Mouse (Mus musculus): Measurements from ENCODE around the gene Pla2g4b. TPM values are rescaled to one million over a fixed set of nuclear protein-coding genes. Genes with fewer than 3 reads are reported as not detected.
A peak's percentile ranks its signal among the peaks of the same experiment; 100 is the strongest.

Gene Pla2g4b
- 1 to 10 TPM in 1 of 2 experiments, under 1 TPM in 1; 0.82 to 2.2 TPM for total RNA-seq (2021)
- long read RNA-seq, experiment 1, partial matches to known transcripts: 1 of 1 reads
- long read RNA-seq, experiment 1, other reads (novel, unspliced or antisense): 0 of 1 reads
- long read RNA-seq, experiment 2: 0 reads

DNA sequence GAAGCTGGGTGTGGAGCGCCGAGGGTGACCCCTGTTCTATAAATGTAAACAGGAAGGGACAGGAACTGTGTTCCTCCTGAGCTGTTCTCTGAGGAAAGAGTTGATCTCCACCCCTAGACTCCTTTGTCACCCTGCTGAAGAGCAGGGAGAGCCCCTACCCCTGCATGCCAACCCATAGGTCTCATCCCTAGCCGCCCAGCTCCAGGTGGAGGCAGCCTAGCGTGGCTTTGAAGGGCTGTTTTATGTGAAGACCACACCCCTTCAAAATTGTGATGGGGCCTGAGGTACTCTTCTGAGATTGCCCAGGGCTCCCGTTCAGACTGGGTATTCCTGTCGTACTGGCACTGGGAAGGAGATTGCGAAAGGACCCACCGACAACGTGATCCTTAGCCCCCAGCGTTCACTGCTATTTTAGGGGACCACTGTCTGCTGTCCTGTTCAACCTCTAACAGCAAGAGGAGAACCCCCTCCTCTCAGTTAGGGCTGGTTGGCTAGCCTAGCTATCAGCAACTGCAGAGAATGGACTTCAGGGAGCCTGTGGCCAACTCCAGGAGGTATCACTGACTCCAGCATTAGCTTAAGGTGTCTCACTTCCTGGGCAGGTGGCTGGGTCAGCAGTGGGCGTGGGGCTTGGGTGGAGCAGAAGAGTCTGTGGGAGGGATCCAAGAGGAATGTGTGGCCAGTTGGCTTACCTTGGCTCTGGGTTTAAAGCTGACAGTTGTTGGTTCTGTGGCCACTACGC, at the start of gene Pla2g4b:
TSS of gene Pla2g4b (plus strand) at position 692 of the 742 bp plus-strand sequence.
- no peak for DNase-seq

DNA sequence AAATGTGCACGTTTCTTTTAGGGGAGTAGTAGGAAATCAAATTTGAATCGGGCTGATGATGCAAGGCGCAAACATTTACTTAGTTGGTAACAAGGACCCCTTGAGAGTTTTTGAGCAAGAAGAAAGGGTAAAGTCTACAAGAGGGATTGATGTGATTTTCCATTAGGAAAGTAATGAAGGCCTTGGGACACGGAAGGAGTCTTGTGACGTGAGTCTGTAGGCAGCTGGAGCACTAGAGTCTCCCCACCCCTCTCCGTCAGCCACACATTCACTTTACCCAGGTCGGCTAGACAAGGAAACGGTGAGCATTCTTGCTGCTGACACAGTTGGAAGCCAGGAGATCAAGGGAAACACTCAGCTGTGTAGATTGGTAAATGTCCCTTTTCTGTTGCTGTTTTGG, 47.3 kb upstream of the Pla2g4b start:
- DNase-seq: no peak

DNA sequence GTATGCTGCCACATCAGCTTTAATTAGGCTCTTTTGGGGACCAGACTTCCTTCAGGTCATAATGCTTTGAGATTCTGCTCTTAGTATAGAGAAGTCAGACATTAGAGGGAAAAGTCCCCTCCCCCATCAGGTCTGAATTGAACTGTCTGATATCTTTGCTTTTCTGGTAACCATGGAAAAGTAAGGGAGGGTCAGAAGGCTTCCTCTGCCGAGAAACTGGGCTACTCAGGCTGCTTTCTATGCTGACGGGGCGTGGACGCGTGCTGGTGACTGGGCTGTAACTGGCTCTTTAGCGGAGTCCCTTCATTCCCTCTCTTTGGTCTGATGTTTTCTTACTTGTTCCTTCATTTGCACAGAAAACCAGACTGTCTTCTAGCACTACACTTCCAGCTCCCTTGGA, 46.8 kb upstream of the Pla2g4b start:
- DNase-seq: no peak

DNA sequence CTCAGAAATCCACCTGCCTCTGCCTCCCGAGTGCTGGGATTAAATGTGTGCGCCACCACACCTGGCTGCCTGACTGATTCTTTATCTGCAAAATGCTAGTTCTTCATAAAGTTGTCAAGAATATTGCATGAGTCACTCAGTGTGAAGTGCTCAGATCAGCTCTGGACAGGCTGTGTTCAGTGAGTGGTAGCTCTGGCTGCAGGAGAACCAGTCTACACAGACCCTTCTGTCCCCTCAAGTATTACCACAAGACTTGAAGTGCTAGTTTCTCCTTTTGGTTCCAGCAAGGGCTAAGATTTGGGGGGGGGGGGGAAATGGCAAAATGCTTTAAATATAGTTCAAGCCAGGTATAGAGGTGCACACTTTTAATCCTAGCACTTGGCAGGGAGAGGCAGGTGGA, 45.8 kb upstream of the Pla2g4b start:
- no peak for DNase-seq

DNA sequence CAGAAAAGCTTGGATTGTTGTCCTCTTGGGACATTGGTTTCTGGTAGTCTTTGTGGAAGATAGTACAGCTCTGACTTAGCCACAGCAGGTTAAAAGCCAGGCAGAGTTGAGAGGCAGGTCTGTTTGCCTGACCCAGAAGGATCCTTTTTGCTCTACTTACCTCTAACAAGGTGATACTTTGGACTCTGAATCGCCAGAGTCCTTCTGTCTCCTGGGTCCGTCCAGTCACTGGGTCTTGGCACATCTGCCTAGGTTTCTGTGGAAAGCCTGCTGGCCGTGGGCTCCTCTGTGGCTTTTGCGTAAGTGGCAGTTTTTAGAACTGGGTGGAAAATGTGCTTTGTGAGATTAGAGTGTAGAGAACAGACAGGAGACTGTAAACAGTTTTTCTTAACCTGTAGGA, 44.3 kb upstream of the Pla2g4b start:
- DNase-seq: no peak

DNA sequence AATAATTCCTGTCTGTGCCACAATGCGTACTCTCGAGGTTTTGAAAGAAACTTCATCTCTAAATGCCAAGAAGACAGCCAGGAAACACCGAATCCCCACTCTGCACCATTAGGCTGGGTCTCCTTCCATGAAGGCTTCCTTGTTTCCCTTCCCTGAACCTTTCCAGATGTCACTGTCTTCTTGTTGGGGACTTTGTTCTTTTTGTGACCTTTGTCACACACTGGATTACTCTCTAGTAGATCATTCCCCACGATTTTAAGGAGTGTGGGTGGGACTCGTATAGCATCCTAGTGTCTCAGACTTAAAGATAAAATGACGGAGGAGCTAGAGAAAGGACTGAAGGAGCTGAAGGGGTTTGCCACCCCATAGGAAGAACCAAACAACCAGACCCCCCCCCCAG, 42.3 kb upstream of the Pla2g4b start:
- no peak for DNase-seq

DNA sequence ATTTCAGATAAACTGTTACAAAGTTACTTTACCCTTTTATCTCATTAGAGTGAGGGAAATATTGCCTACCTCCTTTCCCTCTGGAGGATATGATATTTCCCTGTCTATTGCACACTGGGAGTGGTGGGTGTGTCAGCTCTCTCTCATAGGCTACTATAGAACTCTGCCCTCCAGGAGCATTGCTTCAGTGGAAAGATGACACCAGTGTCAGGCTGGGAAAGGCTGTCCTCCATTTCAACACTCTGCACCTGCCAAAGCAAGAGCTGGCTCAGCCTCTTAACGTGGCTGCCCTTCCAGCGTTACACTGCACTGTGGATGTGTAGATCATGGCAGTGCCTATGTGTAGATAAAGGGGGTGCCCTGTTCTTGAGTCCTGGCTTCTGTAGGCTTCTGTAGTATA, 40.9 kb upstream of the Pla2g4b start:
- DNase-seq: no peak

DNA sequence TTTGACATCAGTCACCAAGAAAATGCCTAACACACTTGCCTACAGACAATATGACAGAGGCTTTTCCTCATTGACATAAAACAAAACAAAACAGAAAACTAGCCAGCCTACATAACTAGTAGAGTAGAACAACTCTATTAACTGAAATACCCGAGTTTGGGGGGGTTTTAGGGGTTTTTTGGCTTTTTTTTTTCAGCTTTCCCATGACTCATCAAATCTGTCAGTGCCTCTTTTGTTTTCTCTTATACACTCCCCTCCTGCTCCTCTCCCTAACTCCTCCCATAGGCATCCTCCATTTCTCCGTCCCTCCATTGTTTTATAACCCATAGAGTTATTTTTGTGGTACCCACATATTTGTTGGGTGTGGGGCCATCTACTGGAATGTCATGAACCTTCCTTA, 39.7 kb upstream of the Pla2g4b start:
- DNase-seq: no peak

DNA sequence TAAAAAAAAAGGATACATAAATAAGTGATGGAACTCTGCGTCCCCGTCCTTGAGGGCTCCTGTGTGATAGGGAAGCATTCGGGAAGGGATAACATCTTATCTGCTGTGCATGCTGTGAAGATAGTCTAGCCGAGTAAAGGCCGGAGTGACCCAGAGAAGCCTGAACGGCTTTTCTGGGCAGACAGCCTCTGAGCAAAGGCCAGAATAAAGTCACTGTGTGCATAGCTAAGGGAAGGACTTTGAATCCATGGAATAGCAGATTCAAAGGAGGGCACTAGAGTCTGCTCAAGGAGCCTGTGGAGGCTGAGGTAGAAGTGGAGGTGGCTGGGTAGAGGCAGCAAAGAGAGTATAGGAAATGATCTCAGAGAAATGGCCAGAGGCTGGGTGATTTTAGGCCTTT, 38.4 kb upstream of the Pla2g4b start:
- DNase-seq: no peak

DNA sequence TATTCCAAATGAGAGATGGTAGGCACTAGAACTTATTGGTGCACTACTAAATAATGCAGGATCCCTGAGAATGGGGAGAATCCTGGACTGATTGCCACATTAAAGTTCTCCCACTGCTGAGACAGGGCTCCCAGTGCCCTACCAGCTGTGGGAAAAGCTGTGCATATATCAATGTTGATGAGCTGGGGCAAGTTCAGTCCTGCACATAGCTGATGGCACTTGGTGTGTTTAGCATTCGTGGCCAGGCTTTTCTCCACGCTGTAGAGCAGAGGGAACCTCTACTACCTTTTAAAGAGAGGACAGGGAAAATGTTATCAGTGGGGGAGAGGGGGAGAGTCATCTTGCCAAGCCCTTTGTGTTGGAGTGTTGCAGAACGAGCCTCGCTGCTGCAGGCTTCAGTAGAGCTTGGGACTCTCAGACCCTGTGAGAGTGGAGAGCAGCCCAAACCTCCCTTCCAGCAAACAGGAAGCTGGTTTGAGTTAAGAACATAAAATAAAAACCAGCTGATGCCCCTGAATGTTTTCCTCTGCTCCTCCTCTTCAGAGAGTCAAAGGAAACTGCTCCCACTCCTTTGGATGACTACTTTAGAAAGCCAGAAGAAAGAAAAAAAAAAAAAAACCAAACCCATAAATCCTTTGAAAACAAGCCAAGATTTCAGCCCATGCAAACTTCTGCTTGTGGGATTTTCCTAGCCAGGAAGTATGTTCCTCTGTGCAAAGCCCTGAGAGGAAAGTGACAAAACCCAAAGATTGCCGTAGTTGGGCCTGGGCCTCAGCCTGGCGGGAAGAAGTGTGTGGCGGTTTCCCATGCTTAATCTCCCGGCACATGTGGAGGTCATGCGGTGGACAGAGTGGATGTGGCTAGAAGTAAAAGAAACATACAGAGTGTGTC, 37.6 kb upstream of the Pla2g4b start:
- no peak for DNase-seq

DNA sequence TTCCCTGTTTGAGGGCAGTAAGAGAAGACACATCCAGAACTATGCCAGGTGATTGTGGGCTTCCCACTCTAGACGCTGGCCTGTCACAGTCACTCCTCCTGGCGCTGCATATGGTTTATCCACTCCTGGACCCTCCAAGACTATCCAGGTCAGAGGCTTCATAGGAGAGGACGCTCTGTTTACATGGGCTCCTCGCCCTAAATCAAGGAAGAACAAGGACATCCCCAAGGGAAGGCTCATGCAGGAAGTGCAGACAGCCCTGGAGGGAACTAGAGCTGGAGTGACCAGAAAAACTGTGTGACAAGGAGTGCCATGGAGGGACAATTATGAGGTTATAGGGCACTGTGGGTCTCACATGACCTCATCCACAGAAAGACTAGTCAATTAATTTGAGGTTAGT, 35.9 kb upstream of the Pla2g4b start:
- no peak for DNase-seq

DNA sequence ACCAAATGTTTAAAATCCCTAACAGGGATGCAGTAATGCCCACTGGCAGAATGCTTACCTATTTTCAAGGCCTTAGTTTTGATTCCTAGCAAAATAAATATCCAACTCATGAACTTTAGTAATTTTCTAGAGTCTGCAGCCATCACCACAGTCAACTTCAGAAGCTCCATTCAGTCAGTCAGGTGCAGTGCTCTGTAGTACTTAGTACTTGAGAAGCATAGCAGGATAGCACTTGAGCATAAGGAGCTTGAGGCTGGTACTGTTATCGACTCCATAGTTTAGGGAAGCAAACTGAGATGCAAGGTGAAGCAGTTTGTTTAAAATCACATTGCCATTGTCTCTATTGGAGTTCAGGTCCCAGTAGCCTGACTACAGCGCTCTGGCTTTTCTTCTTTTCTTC, 33.5 kb upstream of the Pla2g4b start:
- DNase-seq: no peak

DNA sequence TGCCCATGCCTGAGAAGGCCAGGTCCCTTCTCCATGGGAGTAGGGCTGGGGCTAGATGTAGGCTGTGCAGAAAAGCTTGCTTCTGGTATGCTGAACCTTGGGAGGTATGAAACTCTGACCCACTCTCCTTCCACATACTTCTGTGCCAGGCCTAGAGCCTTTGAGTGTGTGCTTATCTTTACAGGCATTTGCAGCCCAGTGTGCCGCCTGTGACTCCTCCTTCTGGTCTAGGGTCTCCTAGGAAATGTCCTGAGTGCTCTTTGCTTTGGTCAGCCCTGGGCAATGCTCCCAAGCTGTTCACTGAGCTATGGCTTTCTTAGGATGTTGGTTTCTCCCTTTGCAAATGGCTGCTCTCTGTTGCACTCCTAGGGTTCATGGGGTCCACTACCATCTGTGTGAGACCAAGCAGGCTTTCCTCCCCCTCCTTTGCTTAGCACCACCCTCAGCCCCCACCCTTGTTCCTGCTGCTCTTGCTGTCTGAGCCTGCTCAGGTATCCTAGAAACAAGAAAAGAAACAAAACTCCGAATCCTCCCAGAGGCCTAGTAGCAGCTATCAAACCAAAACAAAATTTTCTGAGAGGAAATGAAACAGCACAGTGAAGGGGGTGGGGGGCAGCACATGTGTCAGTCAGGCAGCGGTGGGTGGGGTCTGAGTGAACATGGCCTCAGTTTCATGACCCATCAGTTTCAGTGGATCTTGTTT, 32.2 kb upstream of the Pla2g4b start:
- no peak for DNase-seq

DNA sequence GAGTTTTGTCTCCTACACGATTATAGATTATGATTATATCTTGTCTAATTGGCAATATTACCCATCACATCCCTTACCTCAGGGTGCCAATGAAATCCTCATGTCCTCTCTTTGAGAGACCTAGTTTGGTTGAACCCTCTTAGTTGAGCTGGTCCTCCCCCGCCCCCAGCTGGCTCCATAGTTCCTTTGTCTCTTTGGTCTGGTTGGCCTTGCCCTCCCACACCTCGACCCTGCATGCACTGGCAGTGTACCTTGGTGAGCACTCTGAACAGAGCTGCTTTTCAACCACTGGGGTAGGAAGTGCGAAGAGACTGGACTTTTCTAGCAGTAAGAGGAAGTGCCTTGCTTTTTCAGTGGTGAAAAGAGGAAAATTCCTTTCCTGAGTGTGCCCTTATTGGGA, 31.3 kb upstream of the Pla2g4b start:
- no peak for DNase-seq

DNA sequence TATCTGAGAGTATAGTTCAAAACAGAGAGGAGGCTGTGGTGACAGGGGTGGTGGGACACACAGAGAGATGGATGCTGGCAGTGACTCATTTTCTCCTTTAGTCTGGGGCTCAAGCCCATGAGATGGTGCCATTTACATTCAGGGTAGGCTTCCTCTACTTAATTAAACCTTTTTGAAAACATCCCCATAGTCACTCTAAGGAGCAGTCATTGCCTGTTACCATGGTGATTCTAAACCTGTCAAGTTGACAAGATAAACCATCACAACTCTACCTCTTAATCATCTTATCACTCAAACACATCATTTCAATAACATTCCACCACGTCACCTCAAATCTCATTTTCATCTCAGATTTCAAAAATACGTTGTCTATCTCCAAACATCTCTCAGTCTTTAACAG, 29.2 kb upstream of the Pla2g4b start:
- no peak for DNase-seq

DNA sequence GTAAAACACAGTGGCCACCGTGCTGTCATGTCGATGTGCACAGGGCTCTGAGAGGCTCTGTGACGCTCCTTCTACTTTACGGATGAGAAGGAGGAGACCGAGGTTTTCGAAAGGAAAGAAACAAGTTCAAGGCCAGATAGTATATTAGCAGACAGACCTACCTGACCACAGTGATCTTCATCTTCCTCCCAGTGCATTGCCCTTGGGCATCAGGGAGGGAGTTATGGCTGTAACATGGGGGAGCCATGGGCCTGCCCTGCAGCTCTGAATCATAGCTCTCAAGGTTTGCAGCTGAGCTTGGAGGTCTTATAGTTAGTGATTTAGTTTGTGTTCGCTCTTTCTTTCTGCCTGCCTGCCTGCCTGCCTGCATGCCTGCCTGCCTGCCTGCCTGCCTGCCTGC, 26.5 kb upstream of the Pla2g4b start:
- DNase-seq: no peak

DNA sequence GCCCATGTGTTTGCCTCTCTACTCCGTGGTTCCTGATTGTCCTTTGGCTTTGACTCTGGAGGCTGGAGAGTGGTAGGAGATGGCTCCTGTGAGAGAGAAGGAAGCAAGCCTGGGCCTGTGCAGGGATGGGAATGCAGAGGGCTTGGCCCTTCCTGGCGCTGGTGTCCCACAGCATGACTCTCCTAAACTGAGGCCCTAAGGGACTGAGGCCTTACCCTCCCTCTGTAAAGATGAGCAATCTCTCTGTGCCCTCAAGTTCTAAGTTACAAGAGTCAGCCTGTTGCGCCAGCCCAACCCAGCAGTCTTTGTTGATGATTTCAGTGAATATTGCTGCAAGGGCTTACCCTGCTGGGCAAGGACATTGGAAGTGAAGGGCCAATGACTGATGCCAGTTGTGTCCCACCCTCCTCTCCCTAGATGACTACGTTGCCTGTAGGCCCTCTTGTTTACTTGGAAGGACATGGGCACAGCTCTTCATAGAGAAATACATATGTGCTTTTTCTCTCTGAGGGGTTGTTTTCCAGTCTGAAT, 25.5 kb upstream of the Pla2g4b start:
- DNase-seq: no peak

DNA sequence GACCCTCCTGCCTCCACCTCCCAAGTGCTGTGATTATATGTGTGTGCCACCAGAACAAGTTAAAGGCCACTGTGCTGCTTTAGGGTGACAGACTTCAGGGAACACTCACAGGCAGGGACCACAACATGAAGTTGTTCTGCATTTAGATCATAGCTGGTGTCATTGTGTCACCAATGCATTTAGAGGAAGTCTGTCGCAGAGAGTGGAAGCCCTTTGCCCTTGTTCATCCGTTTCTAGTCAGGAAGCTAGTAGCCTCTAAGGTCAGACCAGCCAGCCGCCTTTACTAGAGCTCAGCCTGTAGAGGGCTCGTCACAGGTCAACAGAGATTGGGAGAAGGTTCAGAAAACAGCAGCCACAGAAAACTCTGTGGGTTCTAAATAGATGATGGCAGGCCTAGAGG, 24.5 kb upstream of the Pla2g4b start:
- DNase-seq: no peak

DNA sequence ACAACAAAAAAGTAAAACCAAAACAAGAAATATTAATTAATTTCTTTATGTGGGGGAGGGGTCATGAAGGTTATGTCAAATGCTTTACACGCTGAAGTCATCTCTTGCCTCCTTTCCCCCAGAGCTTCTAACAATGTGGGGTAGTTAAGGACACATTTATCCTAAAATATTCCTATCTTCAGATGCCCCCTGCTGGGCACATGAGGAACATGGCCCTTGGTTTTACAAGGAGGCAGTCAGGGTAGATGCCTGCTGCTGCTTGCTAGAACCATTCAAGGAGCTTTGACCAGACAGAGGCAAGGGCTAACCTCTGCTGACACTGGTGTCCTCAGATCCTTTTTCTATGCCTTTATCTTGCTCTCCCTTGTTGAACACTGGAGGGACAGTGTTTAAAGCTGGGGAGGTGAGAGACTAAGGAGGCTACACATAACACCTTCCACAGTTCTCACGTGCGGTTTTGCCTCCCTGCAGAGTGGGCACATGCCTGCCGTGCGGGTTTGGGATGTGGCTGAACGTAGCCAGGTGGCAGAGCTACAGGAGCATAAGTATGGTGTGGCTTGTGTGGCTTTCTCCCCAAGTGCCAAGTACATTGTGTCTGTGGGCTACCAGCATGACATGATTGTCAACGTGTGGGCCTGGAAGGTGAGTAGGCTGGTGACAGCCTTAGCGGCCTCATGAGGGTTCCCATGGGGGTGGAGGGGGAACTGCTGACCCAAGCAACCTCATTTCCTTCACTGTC, 21.6 kb upstream of the Pla2g4b start:
- DNase-seq: peak; percentile 61

DNA sequence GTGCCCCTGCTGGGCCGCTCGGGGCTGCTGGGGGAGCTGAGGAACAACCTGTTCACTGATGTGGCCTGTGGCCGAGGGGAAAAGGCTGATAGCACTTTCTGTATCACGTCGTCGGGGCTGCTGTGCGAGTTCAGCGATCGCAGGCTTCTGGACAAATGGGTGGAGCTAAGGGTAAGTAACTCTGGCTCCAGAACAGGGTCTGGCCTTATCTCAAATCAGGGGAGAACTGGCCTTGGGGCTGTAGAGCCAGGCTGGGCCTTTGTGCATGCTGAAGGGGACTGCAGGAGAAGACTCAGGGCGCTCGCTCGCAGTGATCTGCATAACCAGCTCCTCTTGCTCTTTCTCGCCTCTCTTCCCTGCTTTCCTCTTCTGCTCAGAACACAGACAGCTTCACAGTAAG, 20.3 kb upstream of the Pla2g4b start:
- DNase-seq: no peak

DNA sequence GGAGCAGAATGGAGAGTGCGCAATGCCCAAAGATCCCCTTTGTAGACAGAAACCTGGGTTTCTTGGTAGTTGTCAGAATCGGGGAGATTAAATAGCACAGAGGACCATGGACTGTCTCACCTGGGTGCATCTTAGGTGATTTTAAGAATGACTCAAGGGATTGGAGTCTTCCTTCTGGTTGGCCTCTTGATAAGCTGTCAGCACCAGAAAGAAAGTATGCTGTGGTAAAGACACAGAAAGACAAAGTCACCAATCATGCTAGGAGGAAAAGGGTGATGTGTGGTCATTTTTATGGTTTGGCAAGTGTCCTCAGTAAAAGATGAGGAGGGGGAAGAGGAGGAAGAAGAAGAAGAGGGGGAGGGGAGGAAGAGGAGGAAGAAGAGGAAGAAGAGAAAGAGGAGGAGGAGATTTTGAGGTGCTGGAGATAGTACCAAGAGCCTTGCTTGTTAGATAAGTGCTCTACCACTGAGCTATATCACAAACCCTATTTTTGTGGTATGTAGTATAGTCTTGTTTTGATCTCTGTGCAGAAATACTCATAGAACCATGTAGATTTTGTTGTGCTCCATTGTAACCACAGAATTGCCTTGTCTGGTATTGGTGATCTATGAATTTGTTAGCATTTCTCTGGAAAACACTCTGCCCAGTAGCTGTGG, 19.3 kb upstream of the Pla2g4b start:
- no peak for DNase-seq
